Mouse (Mus musculus): Measurements from ENCODE around the gene Wdfy3.

GRCm38 (mm10) chr5:101896784-101897183, 172.9 kb downstream of the Wdfy3 start:
- TF ChIP-seq CTCF (IDR thresholded peaks at IDR 0.05; ENCODE audit: low read depth): no peak
- TF ChIP-seq EP300 (optimal IDR thresholded peaks at IDR 0.05): no peak

Data from stomach, postnatal 0 days (tissue).